In genomic region chr11:120319310-120319709, GRCm38 (mm10) we compare ENCODE assay signal across 32 mouse cellular contexts. TPM values are rescaled to one million over a fixed set of nuclear protein-coding genes. Genes with fewer than 3 reads are reported as not detected.
DNase-seq lines count a peak whose midpoint lies in the region; ATAC-seq and TF ChIP-seq lines count a peak whose summit lies in the region.
"Had no signal": no experiment of that assay in that cellular context is flagged by ENCODE, and none has a peak within 500 bp of the region (broad histone marks: within the 10 kb centered on the region; RNA-seq: fewer than 3 reads in every experiment).

No protein-coding gene starts in this region.

- peaks cover 28% of the 10 kb centered on the region for H3K4me1 ChIP-seq in heart, embryonic 10.5 days
- peaks cover 4% of the 10 kb centered on the region; the same call in 1 of the 2 replicates for H3K4me1 ChIP-seq in lung, postnatal 0 days (ENCODE audit: insufficient read depth, low read depth, low read length)
- peaks cover 10% of the 10 kb centered on the region for H3K4me1 ChIP-seq in E14TG2a.4 (replicated peaks; ENCODE audit: low read depth, low read length)
- peaks cover 32% of the 10 kb centered on the region for H3K4me1 ChIP-seq in embryonic facial prominence, embryonic 10.5 days

- no peak overlapping the region for H3K27ac ChIP-seq in heart, embryonic 10.5 days
- H3K27ac ChIP-seq in lung, postnatal 0 days (ENCODE audit: low read length) = no peak overlapping the region
- no peak overlapping the region for H3K27ac ChIP-seq in embryonic facial prominence, embryonic 10.5 days (replicated peaks)
- H3K27ac ChIP-seq: forebrain, embryonic 15.5 days; gastrocnemius, adult 2 months; heart, embryonic 15.5 days; hindbrain, embryonic 12.5 days; hindbrain, postnatal 0 days; left cerebral cortex, adult 2 months; limb, embryonic 12.5 days; liver, embryonic 13.5 days; midbrain, embryonic 12.5 days had no signal

- peak; percentile 66 for DNase-seq in heart, embryonic 10.5 days (ENCODE audit: low spot score)
- no peak for DNase-seq in heart, adult 18-20 months
- peak; percentile 3 for DNase-seq in lung, postnatal 0 days (ENCODE audit: low spot score)
- no peak for DNase-seq in lung, adult 18-20 months
- peak; percentile 6 for DNase-seq in embryonic facial prominence, embryonic 10.5 days (ENCODE audit: low spot score)
- DNase-seq: adrenal gland, adult 2 months; adrenal gland, postnatal 36 days; B cell, adult 2 months; cerebellum, adult 18-20 months; cerebellum, postnatal 25 days; gastrocnemius, adult 2 months; gastrocnemius, postnatal 36 days; heart, postnatal 36 days; kidney, adult 9 months; kidney, postnatal 14 days; liver, embryonic 13.5 days; lung, embryonic 14.5 days; right cerebral cortex, postnatal 4 days had no signal

- TF ChIP-seq EP300 in lung, postnatal 0 days (IDR thresholded peaks at IDR 0.05) = no peak

- no peaks in the 10 kb centered on the region for H3K9me3 ChIP-seq in heart, embryonic 10.5 days
- no peaks in the 10 kb centered on the region for H3K9me3 ChIP-seq in lung, postnatal 0 days (ENCODE audit: low read length)
- H3K9me3 ChIP-seq in E14TG2a.4 (ENCODE audit: low read length) = peaks cover 70% of the 10 kb centered on the region
- 0 out of 2 replicates have a peak, but pooled peaks cover 5% of the 10 kb centered on the region for H3K9me3 ChIP-seq in embryonic facial prominence, embryonic 10.5 days
- H3K9me3 ChIP-seq: forebrain, embryonic 15.5 days; heart, embryonic 15.5 days; hindbrain, embryonic 12.5 days; limb, embryonic 12.5 days; liver, embryonic 13.5 days had no signal

- no peak for TF ChIP-seq CTCF in lung, postnatal 0 days (IDR thresholded peaks at IDR 0.05)
- no peak for TF ChIP-seq CTCF in E14TG2a.4 (conservative IDR thresholded peaks at IDR 0.05; ENCODE audit: low read length)

- no peak for ATAC-seq in lung, postnatal 0 days
- ATAC-seq: activated CD4-positive, CD25-positive, alpha-beta regulatory T cell, adult 4 months; forebrain, embryonic 15.5 days; hindbrain, postnatal 0 days; intestine, postnatal 0 days had no signal

- H3K27me3 ChIP-seq in heart, embryonic 10.5 days (ENCODE audit: insufficient read depth, poor library complexity, severe bottlenecking) = no peaks in the 10 kb centered on the region
- H3K27me3 ChIP-seq in lung, postnatal 0 days (replicated peaks; ENCODE audit: insufficient read depth, low read length) = no peaks in the 10 kb centered on the region
- H3K27me3 ChIP-seq in E14TG2a.4 (ENCODE audit: insufficient read depth, low read length) = no peaks in the 10 kb centered on the region
- no peaks in the 10 kb centered on the region for H3K27me3 ChIP-seq in embryonic facial prominence, embryonic 10.5 days (replicated peaks; ENCODE audit: low read depth, poor library complexity, severe bottlenecking)
- H3K27me3 ChIP-seq: forebrain, embryonic 15.5 days; heart, embryonic 15.5 days; hindbrain, embryonic 12.5 days; limb, embryonic 12.5 days; liver, embryonic 13.5 days; midbrain, embryonic 12.5 days had no signal

- H3K9ac ChIP-seq in lung, postnatal 0 days (replicated peaks; ENCODE audit: low read depth) = no peak overlapping the region
- H3K9ac ChIP-seq: forebrain, embryonic 15.5 days; heart, embryonic 15.5 days; hindbrain, embryonic 12.5 days; limb, embryonic 12.5 days; liver, embryonic 13.5 days; lung, embryonic 14.5 days; midbrain, embryonic 12.5 days had no signal

- no peak overlapping the region for H3K4me2 ChIP-seq in lung, postnatal 0 days (replicated peaks; ENCODE audit: low read depth, low read length)
- H3K4me2 ChIP-seq: forebrain, embryonic 15.5 days; heart, embryonic 15.5 days; hindbrain, embryonic 12.5 days; limb, embryonic 12.5 days; liver, embryonic 13.5 days; lung, embryonic 14.5 days; midbrain, embryonic 12.5 days had no signal

- no peaks in the 10 kb centered on the region for H3K36me3 ChIP-seq in heart, embryonic 10.5 days
- H3K36me3 ChIP-seq in lung, postnatal 0 days (ENCODE audit: insufficient read depth, low read length) = no peaks in the 10 kb centered on the region
- no peaks in the 10 kb centered on the region for H3K36me3 ChIP-seq in E14TG2a.4 (ENCODE audit: insufficient read depth, low read length)
- H3K36me3 ChIP-seq in embryonic facial prominence, embryonic 10.5 days (replicated peaks) = no peaks in the 10 kb centered on the region
- H3K36me3 ChIP-seq: forebrain, embryonic 15.5 days; heart, embryonic 15.5 days; hindbrain, embryonic 12.5 days; limb, embryonic 12.5 days; liver, embryonic 13.5 days; midbrain, embryonic 12.5 days had no signal

- WGBS in heart, embryonic 10.5 days = 90% methylated on average over 5 of the region's 5 CpGs
- 87% methylated on average over 5 of the region's 5 CpGs for WGBS in lung, postnatal 0 days
- 89% methylated on average over 5 of the region's 5 CpGs for WGBS in embryonic facial prominence, embryonic 10.5 days

- no peak overlapping the region for H3K4me3 ChIP-seq in heart, embryonic 10.5 days
- H3K4me3 ChIP-seq in lung, postnatal 0 days (ENCODE audit: low read depth, low read length) = no peak overlapping the region
- H3K4me3 ChIP-seq in E14TG2a.4 (replicated peaks; ENCODE audit: low read length) = 0 out of 2 replicates have a peak overlapping the region, but pooled peaks have one; percentile 3
- H3K4me3 ChIP-seq in embryonic facial prominence, embryonic 10.5 days = no peak overlapping the region
- H3K4me3 ChIP-seq: forebrain, embryonic 15.5 days; gastrocnemius, adult 2 months; heart, embryonic 15.5 days; hindbrain, embryonic 12.5 days; left cerebral cortex, adult 2 months; limb, embryonic 12.5 days; liver, embryonic 13.5 days; midbrain, embryonic 12.5 days had no signal

RNA-seq across cellular contexts. Expression of gene Actg1, which starts 29.0 kb away (rescaled TPM):
- 1,513 and 2,033 TPM in 2 replicates for polyA plus RNA-seq in heart, embryonic 10.5 days (2016; fragmentation: Nextera tagmentation; extraction: Ambion mirVana)
- 100 to 1,000 TPM; 286 to 296 TPM for total RNA-seq in heart, adult 18-20 months (2021)
- polyA plus RNA-seq in lung, postnatal 0 days (2015; fragmentation: Nextera tagmentation; extraction: Ambion mirVana) = 1,989 and 2,317 TPM in 2 replicates
- 3,067 and 3,150 TPM in 2 replicates for polyA plus RNA-seq in embryonic facial prominence, embryonic 10.5 days (2016; fragmentation: Nextera tagmentation; extraction: Ambion mirVana)

RNA-seq across cellular contexts. Expression of gene Fscn2, which starts 42.0 kb away (rescaled TPM):
- polyA plus RNA-seq in heart, embryonic 10.5 days (2016; fragmentation: Nextera tagmentation; extraction: Ambion mirVana) = 0.25 and 0.49 TPM in 2 replicates
- total RNA-seq in heart, adult 18-20 months (2021) = not detected
- 0.36 and 0.74 TPM in 2 replicates for polyA plus RNA-seq in lung, postnatal 0 days (2015; fragmentation: Nextera tagmentation; extraction: Ambion mirVana)
- 0.10 and 0.19 TPM in 2 replicates for polyA plus RNA-seq in embryonic facial prominence, embryonic 10.5 days (2016; fragmentation: Nextera tagmentation; extraction: Ambion mirVana)
- total RNA-seq: heart, postnatal 36 days; layer of hippocampus, postnatal 10 days; megakaryocyte progenitor cell, adult 5-6 weeks; monocyte, adult 5-6 weeks had no signal
- polyA plus RNA-seq: liver, embryonic 13.5 days; spleen, adult 2 months had no signal

RNA-seq across cellular contexts. Expression of gene Faap100, which starts 59.3 kb away (rescaled TPM):
- polyA plus RNA-seq in heart, embryonic 10.5 days (2016; fragmentation: Nextera tagmentation; extraction: Ambion mirVana) = 32.5 and 35.9 TPM in 2 replicates
- 10 to 100 TPM; 10.6 to 11.7 TPM for total RNA-seq in heart, adult 18-20 months (2021)
- 18.1 and 19.6 TPM in 2 replicates for polyA plus RNA-seq in lung, postnatal 0 days (2015; fragmentation: Nextera tagmentation; extraction: Ambion mirVana)
- polyA plus RNA-seq in embryonic facial prominence, embryonic 10.5 days (2016; fragmentation: Nextera tagmentation; extraction: Ambion mirVana) = 38.3 and 39.0 TPM in 2 replicates

Comparison
In these comparisons a context has a peak if more than half of its experiments do, and no peak if none do; other contexts are left out.
1. DNase-seq: peak in heart, embryonic 10.5 days (single experiment), lung, postnatal 0 days (single experiment) and embryonic facial prominence, embryonic 10.5 days (single experiment); none in heart, adult 18-20 months (0 of 2) and lung, adult 18-20 months (0 of 2).